Mouse (Mus musculus) embryonic stem cell, embryonic (primary cell): ENCODE results near the gene Arfgef3.
"Not testable (repeated sequence)": the region's sequence is repeated elsewhere in the genome, so short reads cannot be mapped to it uniquely, and the experiment has no call there.

Experiments
- CTCF ChIA-PET, 4 experiments: fragments of 300-600 bp in 2 of 4; fragments of 350-600 bp in 2 of 4; sonication (Branson Sonifier 250); formaldehyde crosslinking; loops; one replicate each; lab custom pipeline; 2022; ENCODE audit warnings: inconsistent platforms in 2 of 4; lab: Charles Lee
- POLR2A ChIA-PET, 4 experiments: fragments of 300-600 bp in 2 of 4; fragments of 350-600 bp in 2 of 4; sonication (Branson Sonifier 250); formaldehyde crosslinking; loops; one replicate each; lab custom pipeline; 2022; ENCODE audit warnings: antibody characterized with exemption in 4 of 4, inconsistent platforms in 1 of 4; lab: Charles Lee

The Arfgef3 gene

GRCm38 (mm10) chr10:18634405-18634985 lies 109.3 kb downstream of the Arfgef3 start:
- ChIA-PET CTCF (interaction anchor here in 1 of 4 experiments (0.7 to 1.2 kb wide), 2 partner anchors 29 to 33 kb away, joined by 3 read pairs; no protein-coding TSS in a partner anchor), POLR2A (interaction anchor here in 2 of 4 experiments (0.5 to 1.1 kb wide), 2 partner anchors 9 to 18 kb away, joined by 3 to 4 read pairs; no protein-coding TSS in a partner anchor)

GRCm38 (mm10) chr10:18630498-18630897 lies 113.3 kb downstream of the Arfgef3 start:
- CTCF ChIA-PET = no interaction called here
- POLR2A ChIA-PET = no interaction called here

GRCm38 (mm10) chr10:18627530-18627929 lies 116.2 kb downstream of the Arfgef3 start:
- ChIA-PET CTCF (interaction anchor here in 1 of 4 experiments (0.5 kb wide), 1 partner anchor 132 kb away, joined by 5 read pairs; no protein-coding TSS in a partner anchor), POLR2A (no interaction called here)

- ChIA-PET CTCF (interaction anchor here in 3 of 4 experiments (0.6 to 0.9 kb wide), 6 partner anchors 10 to 909 kb away, joined by 3 to 17 read pairs (median 4); no protein-coding TSS in a partner anchor), POLR2A (interaction anchor here in 1 of 4 experiments (0.7 kb wide), 1 partner anchor 1289 kb away, joined by 6 read pairs; no protein-coding TSS in a partner anchor)
Measured at GRCm38 (mm10) chr10:18612796-18613195, 131.0 kb downstream of the Arfgef3 start.

- POLR2A ChIA-PET = interaction anchor here in 3 of 4 experiments (0.7 to 1.6 kb wide), 3 partner anchors 13 to 242 kb away, joined by 3 to 6 read pairs (median 3); no protein-coding TSS in a partner anchor
- CTCF ChIA-PET = interaction anchor here in 3 of 4 experiments (0.7 to 1.3 kb wide), 7 partner anchors 14 to 734 kb away, joined by 3 to 4 read pairs (median 4); no protein-coding TSS in a partner anchor
Measured at GRCm38 (mm10) chr10:18604827-18605535, 138.8 kb downstream of the Arfgef3 start.

GRCm38 (mm10) chr10:18602030-18602429 lies 141.7 kb downstream of the Arfgef3 start:
- CTCF ChIA-PET = interaction anchor here (0.6 to 2.1 kb wide), 51 partner anchors 8 to 869 kb away, joined by 3 to 27 read pairs (median 4); partner anchors contain the start of genes Hebp2 (in 4 of the 4) and Arfgef3 (in 1 of the 4)
- POLR2A ChIA-PET = interaction anchor here in 3 of 4 experiments (0.6 to 1.4 kb wide), 4 partner anchors 10 to 31 kb away, joined by 3 to 6 read pairs (median 4); no protein-coding TSS in a partner anchor

- CTCF ChIA-PET = interaction anchor here in 1 of 4 experiments (0.6 kb wide), 1 partner anchor 27 kb away, joined by 3 read pairs; no protein-coding TSS in a partner anchor
Measured at GRCm38 (mm10) chr10:18597601-18598000, 146.1 kb downstream of the Arfgef3 start.

GRCm38 (mm10) chr10:18589455-18589854 lies 154.3 kb downstream of the Arfgef3 start:
- ChIA-PET POLR2A (interaction anchor here in 1 of 4 experiments (0.7 kb wide), 1 partner anchor 370 kb away, joined by 3 read pairs; no protein-coding TSS in a partner anchor), CTCF (interaction anchor here in 1 of 4 experiments (0.6 kb wide), 1 partner anchor 12 kb away, joined by 3 read pairs; no protein-coding TSS in a partner anchor)

More at GRCm38 (mm10) chr10:18597601-18598000, 146.1 kb downstream of the Arfgef3 start:
- POLR2A ChIA-PET = no interaction called here

GRCm38 (mm10) chr10:18584188-18584587 lies 159.6 kb downstream of the Arfgef3 start:
- POLR2A ChIA-PET = no interaction called here
- CTCF ChIA-PET = no interaction called here

- CTCF ChIA-PET = interaction anchor here (0.5 to 3.9 kb wide), 15 partner anchors 10 to 1429 kb away, joined by 3 to 27 read pairs (median 3); no protein-coding TSS in a partner anchor
- POLR2A ChIA-PET = no interaction called here
Measured at GRCm38 (mm10) chr10:18572581-18572980, 171.2 kb downstream of the Arfgef3 start.

- ChIA-PET POLR2A (no interaction called here), CTCF (interaction anchor here in 1 of 4 experiments (1.8 to 2.6 kb wide), 3 partner anchors 10 to 341 kb away, joined by 6 to 21 read pairs (median 7); no protein-coding TSS in a partner anchor)
Measured at GRCm38 (mm10) chr10:18562940-18563339, 180.8 kb downstream of the Arfgef3 start.

- POLR2A ChIA-PET = interaction anchor here in 1 of 4 experiments (0.5 kb wide), 1 partner anchor 1067 kb away, joined by 7 read pairs; no protein-coding TSS in a partner anchor
- CTCF ChIA-PET = interaction anchor here in 3 of 4 experiments (0.6 to 1.7 kb wide), 3 partner anchors 40 to 593 kb away, joined by 3 to 10 read pairs (median 3); no protein-coding TSS in a partner anchor
Measured at GRCm38 (mm10) chr10:18561445-18561844, 182.3 kb downstream of the Arfgef3 start.

- POLR2A ChIA-PET = interaction anchor here in 1 of 4 experiments (0.6 to 1.4 kb wide), 5 partner anchors 9 to 141 kb away, joined by 3 to 4 read pairs (median 3); partner anchors contain the start of gene Hebp2
- CTCF ChIA-PET = not testable (repeated sequence)
Measured at GRCm38 (mm10) chr10:18559076-18559475, 184.7 kb downstream of the Arfgef3 start.

GRCm38 (mm10) chr10:18549321-18550216 lies 194.2 kb downstream of the Arfgef3 start:
- ChIA-PET CTCF (interaction anchor here in 1 of 4 experiments (1.1 kb wide), 1 partner anchor 52 kb away, joined by 3 read pairs; no protein-coding TSS in a partner anchor), POLR2A (interaction anchor here in 2 of 4 experiments (0.6 to 1.1 kb wide), 2 partner anchors 10 to 142 kb away, joined by 3 to 7 read pairs; no protein-coding TSS in a partner anchor)

GRCm38 (mm10) chr10:18547381-18547780 lies 196.4 kb downstream of the Arfgef3 start:
- ChIA-PET CTCF (interaction anchor here in 2 of 4 experiments (0.6 kb wide), 2 partner anchors 243 to 313 kb away, joined by 3 to 6 read pairs; no protein-coding TSS in a partner anchor), POLR2A (interaction anchor here in 1 of 4 experiments (0.7 kb wide), 2 partner anchors 219 to 250 kb away, joined by 3 to 7 read pairs; no protein-coding TSS in a partner anchor)

GRCm38 (mm10) chr10:18545813-18546235 lies 197.9 kb downstream of the Arfgef3 start, which contains the start of gene Hebp2:
Gene Hebp2, minus strand, starts transcription at chr10:18546076.
- CTCF ChIA-PET = interaction anchor here (0.6 to 2.3 kb wide), 18 partner anchors 8 to 190 kb away, joined by 3 to 14 read pairs (median 4); no protein-coding TSS in a partner anchor
- POLR2A ChIA-PET = interaction anchor here in 3 of 4 experiments (0.7 to 2.1 kb wide), 8 partner anchors 14 to 338 kb away, joined by 3 to 6 read pairs (median 3); no protein-coding TSS in a partner anchor
